ENCODE assay signal across 23 mouse cellular contexts in the genomic region with DNA sequence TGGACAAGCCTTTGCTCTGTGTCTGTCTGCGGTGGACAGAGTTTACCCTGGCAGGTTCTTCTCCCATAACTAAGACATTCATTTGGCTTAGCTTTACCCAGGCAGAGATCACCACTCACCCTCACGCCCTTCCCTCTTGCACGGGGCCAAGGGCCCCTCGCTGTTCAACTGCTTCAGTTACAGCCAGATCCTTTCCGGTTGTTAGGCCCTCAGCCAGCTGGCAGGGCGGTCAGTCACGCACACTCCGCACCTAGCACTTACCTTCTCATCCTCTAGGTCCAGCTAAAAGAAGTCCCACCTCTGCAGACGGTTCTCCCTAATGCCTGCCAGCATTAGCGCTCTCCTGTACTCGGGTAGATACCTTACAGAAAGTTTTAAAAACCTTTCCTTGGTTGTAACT.
"Had no signal": no experiment of that assay in that cellular context is flagged by ENCODE, and none has a peak within 500 bp of the region (broad histone marks: within the 10 kb centered on the region; RNA-seq: fewer than 3 reads in every experiment).

No protein-coding gene starts in this region.

- H3K27ac ChIP-seq: heart, embryonic 10.5 days; hindbrain, embryonic 13.5 days; hindbrain, embryonic 15.5 days; hindbrain, postnatal 0 days; kidney, embryonic 15.5 days; kidney, postnatal 0 days; limb, embryonic 12.5 days; liver, embryonic 13.5 days; liver, embryonic 15.5 days had no signal

- DNase-seq: gastrocnemius, postnatal 14 days; gastrocnemius, postnatal 36 days; heart, adult 11 months; heart, postnatal 10 days; kidney, adult 11 months; kidney, adult 2 months; kidney, adult 9 months; kidney, postnatal 14 days; layer of hippocampus, adult 9-11 months; layer of hippocampus, postnatal 36 days; left cerebral cortex, postnatal 4 days; liver; liver, embryonic 13.5 days; liver, postnatal 0 days had no signal

- H3K4me3 ChIP-seq: heart, embryonic 10.5 days; heart, embryonic 12.5 days; hindbrain, embryonic 13.5 days; hindbrain, embryonic 15.5 days; kidney, embryonic 15.5 days; limb, embryonic 12.5 days; liver, embryonic 13.5 days; liver, embryonic 15.5 days had no signal

- H3K27me3 ChIP-seq: heart, embryonic 12.5 days; hindbrain, embryonic 13.5 days; hindbrain, embryonic 15.5 days; kidney, embryonic 15.5 days; limb, embryonic 12.5 days; liver, embryonic 13.5 days; liver, embryonic 15.5 days had no signal

- H3K4me1 ChIP-seq: hindbrain, embryonic 13.5 days; hindbrain, embryonic 15.5 days; limb, embryonic 12.5 days had no signal

- H3K9ac ChIP-seq: heart, embryonic 12.5 days; hindbrain, embryonic 13.5 days; hindbrain, embryonic 15.5 days; kidney, embryonic 15.5 days; limb, embryonic 12.5 days; liver, embryonic 13.5 days; liver, embryonic 15.5 days; liver, postnatal 0 days had no signal
